Mouse (Mus musculus) embryonic facial prominence, embryonic 10.5 days (tissue): ENCODE results near the gene Rnf135. TPM values are rescaled to one million over a fixed set of nuclear protein-coding genes. Genes with fewer than 3 reads are reported as not detected.

Source experiments
- DNase-seq: peaks from one replicate; pipeline ENCODE4 v3.0.0-alpha.2; 2017; ENCODE audit warnings: low spot score
- H3K27ac ChIP-seq: fragments of 300-500 bp; sonication (generic); replicated peaks from 2 replicates; pipeline ENCODE4 v1.5.1; 2016; ENCODE audit warnings: mild to moderate bottlenecking
- H3K27me3 ChIP-seq: fragments of 300-500 bp; sonication (generic); replicated peaks from 2 replicates; pipeline ENCODE4 v1.6.1; 2016; ENCODE audit warnings: low read depth, mild to moderate bottlenecking; ENCODE audit not compliant: poor library complexity, severe bottlenecking
- H3K36me3 ChIP-seq: fragments of 300-500 bp; sonication (generic); replicated peaks from 2 replicates; pipeline ENCODE4 v1.6.1; 2016; ENCODE audit warnings: mild to moderate bottlenecking, moderate library complexity
- H3K4me1 ChIP-seq: fragments of 300-500 bp; sonication (generic); 2 replicates; pipeline ENCODE4 v1.6.1; 2016
- H3K4me3 ChIP-seq: fragments of 300-500 bp; sonication (generic); 2 replicates; pipeline ENCODE4 v1.5.1; 2016; ENCODE audit warnings: mild to moderate bottlenecking, moderate library complexity
- H3K9me3 ChIP-seq: fragments of 300-500 bp; sonication (generic); 2 replicates; pipeline ENCODE4 v1.6.1; 2016; ENCODE audit warnings: mild to moderate bottlenecking
- WGBS: fragments of 180-500 bp; shearing (Covaris S2); methylation state at CpG from one replicate; pipeline ENCODE4 v1.1.7; 2016; 5-methylcytosine and 5-hydroxymethylcytosine counted together
- polyA plus RNA-seq: library from polyadenylated mRNA; unstranded; fragments of >200 nt; fragmentation: Nextera tagmentation; extraction: Ambion mirVana; gene quantifications from 2 replicates; pipeline ENCODE4 v1.2.1, GENCODE M21; 2016

Rnf135 gene
- polyA plus RNA-seq, 1 experiment from 2014 or later: 6.5 TPM

DNA sequence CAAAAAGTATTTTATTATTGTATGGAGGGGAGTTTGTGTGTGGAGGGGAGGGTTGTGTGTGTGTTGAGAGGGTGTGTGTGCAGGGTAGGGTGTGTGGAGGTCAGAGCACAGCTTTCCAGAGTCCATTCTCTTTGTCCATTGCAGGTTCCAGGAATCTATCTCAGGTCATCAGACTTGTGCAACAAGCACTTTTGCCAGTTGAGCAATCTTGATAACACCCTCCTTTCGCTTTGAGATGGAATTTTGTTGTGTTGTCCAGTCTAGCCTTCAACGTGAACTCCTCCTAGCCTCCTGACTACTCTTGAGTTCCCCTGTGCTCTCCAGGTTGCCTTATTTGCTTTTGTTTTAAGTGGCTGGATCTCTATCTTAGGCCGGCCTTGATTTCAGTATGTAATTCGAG is 6.6 kb downstream of the Rnf135 start:
- no peak for DNase-seq
- H3K36me3 ChIP-seq: peaks cover 18% of the 10 kb centered on the region
- H3K4me1 ChIP-seq: peaks cover 5% of the 10 kb centered on the region; the same call in 1 of the 2 replicates
- H3K4me3 ChIP-seq: no peak overlapping the region
- 74% methylated on average over 4 of the region's 4 CpGs for WGBS
- H3K27ac ChIP-seq: no peak overlapping the region
- no peaks in the 10 kb centered on the region for H3K27me3 ChIP-seq
- no peaks in the 10 kb centered on the region for H3K9me3 ChIP-seq

DNA sequence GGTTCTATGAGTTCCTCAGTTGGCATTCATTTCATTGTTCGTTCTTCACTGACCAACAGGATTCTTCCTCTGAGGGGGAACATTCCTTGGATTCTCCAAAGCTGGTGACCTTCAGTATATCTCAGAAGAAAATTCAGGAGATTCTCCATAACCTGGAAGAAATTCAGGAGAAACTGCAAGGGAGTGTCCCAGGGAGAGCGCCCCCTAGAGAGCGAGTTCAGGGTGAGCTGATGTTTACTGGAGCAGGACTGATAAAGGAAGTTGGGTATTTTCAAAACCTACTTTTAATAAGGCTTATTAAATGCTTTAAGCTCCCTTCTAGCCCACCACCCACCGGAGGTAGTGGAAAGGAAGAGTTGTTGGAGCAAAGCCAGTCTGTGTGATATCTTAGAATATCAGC is 10.2 kb downstream of the Rnf135 start:
- Histone ChIP-seq H3K9me3 (no peaks in the 10 kb centered on the region), H3K27me3 (no peaks in the 10 kb centered on the region), H3K36me3 (peaks cover 18% of the 10 kb centered on the region), H3K27ac (no peak overlapping the region), H3K4me1 (peaks cover 5% of the 10 kb centered on the region; the same call in 1 of the 2 replicates), H3K4me3 (no peak overlapping the region)
- DNase-seq: no peak
- WGBS: 70% methylated on average over 4 of the region's 4 CpGs

DNA sequence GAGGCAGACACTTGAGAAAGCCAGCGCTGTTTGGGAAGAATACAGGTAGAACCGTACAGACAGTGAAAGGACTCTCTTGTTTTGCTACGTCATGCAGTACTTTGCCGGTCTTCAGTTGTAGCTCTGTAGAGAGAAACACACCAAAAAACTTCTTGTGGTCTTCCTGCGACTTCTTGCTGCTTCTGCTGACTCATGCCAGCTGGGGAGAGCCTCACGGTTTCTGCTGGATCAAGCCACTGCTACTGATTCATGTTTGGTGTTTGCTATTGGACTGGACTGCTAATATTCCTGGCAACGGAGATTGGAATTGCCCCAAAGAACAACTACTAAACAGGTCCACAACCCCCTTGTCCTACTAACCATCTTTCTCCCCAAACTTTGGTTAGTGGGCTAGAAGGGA is 12.7 kb downstream of the Rnf135 start:
- no peaks in the 10 kb centered on the region for H3K4me1 ChIP-seq
- peaks cover 12% of the 10 kb centered on the region for H3K36me3 ChIP-seq
- H3K27ac ChIP-seq: no peak overlapping the region
- no peak overlapping the region for H3K4me3 ChIP-seq
- no peaks in the 10 kb centered on the region for H3K27me3 ChIP-seq
- DNase-seq: no peak
- WGBS: 86% methylated on average over 7 of the region's 7 CpGs
- H3K9me3 ChIP-seq: no peaks in the 10 kb centered on the region

DNA sequence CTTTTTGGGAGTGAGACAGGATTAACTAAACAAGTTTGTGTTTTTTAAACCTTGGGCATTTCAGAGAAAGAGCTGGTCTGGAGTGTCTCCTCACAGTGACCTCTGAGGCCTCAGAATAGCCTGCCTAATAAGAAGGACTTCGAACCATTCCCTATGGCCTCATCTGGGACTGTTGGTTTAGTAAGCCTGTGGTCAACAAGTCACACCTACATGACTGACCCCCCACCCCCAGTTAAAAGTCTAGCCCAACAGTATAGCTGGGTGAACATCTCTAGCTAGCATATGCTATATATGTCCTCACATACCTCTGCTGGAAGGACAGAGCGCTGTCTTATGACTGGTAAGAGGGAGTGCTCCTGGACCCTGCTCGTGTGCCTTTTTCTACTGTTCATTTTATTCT is 15.7 kb downstream of the Rnf135 start:
- H3K9me3 ChIP-seq: no peaks in the 10 kb centered on the region
- H3K36me3 ChIP-seq: peaks cover 6% of the 10 kb centered on the region
- WGBS: 95% methylated on average over 3 of the region's 3 CpGs
- H3K27ac ChIP-seq: no peak overlapping the region
- DNase-seq: no peak
- H3K27me3 ChIP-seq: no peaks in the 10 kb centered on the region
- H3K4me1 ChIP-seq: no peaks in the 10 kb centered on the region
- no peak overlapping the region for H3K4me3 ChIP-seq

DNA sequence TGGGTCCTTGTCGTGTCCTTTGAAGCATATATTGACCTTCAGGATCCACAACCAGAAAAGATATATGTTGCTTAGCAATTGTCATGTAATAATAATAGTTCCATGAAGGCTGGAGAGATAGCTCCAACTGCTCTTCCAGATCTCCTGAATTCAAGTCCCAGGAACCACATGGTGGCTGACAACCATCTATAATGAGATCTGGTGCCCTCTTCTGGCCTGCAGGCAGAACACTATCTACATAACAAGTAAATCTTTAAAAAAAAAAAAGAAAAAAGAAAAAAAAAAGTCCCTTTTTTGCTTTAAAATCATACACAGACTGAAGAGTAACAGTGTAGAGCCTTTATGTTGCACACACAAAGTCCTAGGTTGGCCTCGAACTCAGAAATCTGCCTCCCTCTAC is 16.1 kb downstream of the Rnf135 start:
- Histone ChIP-seq H3K27me3 (no peaks in the 10 kb centered on the region), H3K9me3 (no peaks in the 10 kb centered on the region), H3K4me3 (no peak overlapping the region), H3K4me1 (no peaks in the 10 kb centered on the region), H3K36me3 (peaks cover 1% of the 10 kb centered on the region), H3K27ac (no peak overlapping the region)
- no peak for DNase-seq
- WGBS: 97% methylated on average over 2 of the region's 2 CpGs

DNA sequence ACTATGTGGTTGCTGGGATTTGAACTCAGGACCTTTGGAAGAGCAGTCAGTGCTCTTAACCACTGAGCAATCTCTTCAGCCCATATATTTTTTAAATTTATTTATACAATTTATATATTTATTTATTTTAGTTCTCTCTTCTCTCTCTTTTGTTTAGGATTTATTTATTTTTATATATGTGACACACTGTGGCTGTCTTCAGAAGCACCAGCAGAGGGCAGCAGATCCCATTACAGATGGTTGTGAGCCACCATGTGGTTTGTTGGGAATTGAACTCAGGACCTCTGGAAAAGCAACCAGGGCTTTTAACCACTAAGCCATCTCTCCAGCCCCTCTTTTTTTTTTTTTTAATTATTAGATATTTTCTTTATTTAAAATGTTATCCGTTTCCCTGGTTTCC is 16.7 kb downstream of the Rnf135 start:
- 74% methylated on average over 1 of the region's 1 CpGs for WGBS
- H3K36me3 ChIP-seq: no peaks in the 10 kb centered on the region
- H3K9me3 ChIP-seq: no peaks in the 10 kb centered on the region
- DNase-seq: no peak
- no peak overlapping the region for H3K4me3 ChIP-seq
- H3K4me1 ChIP-seq: no peaks in the 10 kb centered on the region
- H3K27ac ChIP-seq: no peak overlapping the region
- H3K27me3 ChIP-seq: no peaks in the 10 kb centered on the region

DNA sequence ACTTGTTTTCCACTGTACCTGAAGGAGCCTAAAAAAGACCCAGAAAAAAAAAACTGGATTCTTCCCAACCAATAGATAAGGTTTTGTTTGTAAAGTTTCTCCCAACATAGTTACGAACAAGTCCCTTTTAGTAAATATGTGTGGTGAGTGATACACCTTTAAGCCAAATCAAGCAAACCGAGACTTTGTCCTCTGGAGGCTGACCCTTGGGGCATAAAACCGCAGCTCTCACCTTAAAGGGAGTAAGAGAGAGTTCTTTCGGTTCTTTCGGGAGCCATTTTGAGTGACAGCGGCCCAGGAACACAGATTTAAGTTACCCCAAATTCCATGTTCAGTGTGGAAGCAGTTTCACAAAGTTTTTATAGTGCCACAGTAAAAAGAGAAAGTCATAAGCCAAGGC is 18.6 kb downstream of the Rnf135 start:
- Histone ChIP-seq H3K4me3 (no peak overlapping the region), H3K36me3 (no peaks in the 10 kb centered on the region), H3K4me1 (no peaks in the 10 kb centered on the region), H3K27me3 (no peaks in the 10 kb centered on the region), H3K27ac (no peak overlapping the region), H3K9me3 (no peaks in the 10 kb centered on the region)
- no peak for DNase-seq
- WGBS: 81% methylated on average over 6 of the region's 6 CpGs

DNA sequence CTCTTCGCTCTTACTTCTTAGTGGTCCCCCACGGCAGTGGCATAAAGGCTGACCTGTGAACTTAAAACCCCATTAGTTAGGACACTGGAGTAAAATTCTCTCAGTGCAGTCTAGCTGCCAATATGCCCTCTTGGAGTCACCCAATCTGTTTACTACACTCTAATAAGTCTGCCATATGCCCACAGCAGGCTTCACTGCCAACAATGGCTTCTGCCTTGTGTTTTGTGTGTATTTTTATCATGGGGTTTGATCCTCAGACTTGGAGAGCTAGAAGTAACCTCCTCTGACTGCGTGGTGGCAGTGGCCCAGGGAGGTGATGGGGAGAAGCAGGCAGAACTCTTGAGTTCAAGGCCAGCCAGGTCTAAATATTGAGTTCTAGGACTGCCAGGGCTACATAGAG is 20.4 kb downstream of the Rnf135 start:
- no peak overlapping the region for H3K4me3 ChIP-seq

DNA sequence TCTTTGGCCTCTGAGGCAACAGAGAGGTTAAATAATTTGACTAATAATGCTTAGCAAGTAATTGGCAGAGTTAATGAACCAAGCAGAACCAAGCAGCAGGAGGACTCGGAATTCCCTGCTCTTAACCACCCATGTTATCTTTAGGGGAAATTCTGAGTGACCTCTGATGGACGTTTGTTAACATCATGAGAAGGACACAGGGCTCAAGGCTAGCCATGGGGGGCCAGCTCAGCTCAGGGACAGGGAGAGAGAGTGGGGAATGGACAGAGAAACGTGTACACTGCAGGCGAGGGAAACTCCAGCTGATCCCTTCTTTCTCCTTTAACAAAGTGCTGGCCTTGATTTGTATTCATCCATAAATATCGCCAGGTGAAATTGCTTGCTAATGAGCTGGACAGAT is 21.3 kb downstream of the Rnf135 start:
- Histone ChIP-seq H3K4me1 (peaks cover 2% of the 10 kb centered on the region), H3K27me3 (no peaks in the 10 kb centered on the region), H3K27ac (no peak overlapping the region), H3K36me3 (no peaks in the 10 kb centered on the region), H3K4me3 (no peak overlapping the region), H3K9me3 (no peaks in the 10 kb centered on the region)
- no peak for DNase-seq
- 63% methylated on average over 5 of the region's 5 CpGs for WGBS

More for the DNA sequence above, 20.4 kb downstream of the Rnf135 start:
- Histone ChIP-seq H3K4me1 (no peaks in the 10 kb centered on the region), H3K9me3 (no peaks in the 10 kb centered on the region), H3K27me3 (no peaks in the 10 kb centered on the region), H3K36me3 (no peaks in the 10 kb centered on the region), H3K27ac (no peak overlapping the region)
- DNase-seq: no peak
- 78% methylated on average over 3 of the region's 3 CpGs for WGBS

DNA sequence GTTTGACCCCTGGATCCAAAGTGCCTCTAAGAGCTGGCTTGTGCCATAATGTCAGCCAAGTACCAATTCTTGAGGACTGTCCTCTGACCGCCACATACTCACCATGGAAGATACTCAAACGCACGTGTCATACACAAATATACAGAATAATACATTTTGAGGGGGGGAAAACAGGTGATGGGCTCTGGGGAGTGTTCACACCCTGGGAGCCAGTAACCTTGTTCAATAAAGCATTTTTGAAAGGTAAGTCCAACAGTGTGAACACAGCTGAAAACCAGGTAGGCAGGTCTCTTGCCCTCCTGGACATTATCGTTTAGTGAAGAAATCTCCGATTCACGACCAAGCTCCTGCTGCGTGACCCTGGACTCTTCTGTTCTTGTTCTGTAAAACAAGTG is 24.8 kb downstream of the Rnf135 start:
- no peak for DNase-seq
- Histone ChIP-seq H3K9me3 (no peaks in the 10 kb centered on the region), H3K4me1 (peaks cover 9% of the 10 kb centered on the region), H3K27me3 (no peaks in the 10 kb centered on the region), H3K4me3 (peak overlapping the region; percentile 97), H3K27ac (no peak overlapping the region; the same call in 1 of the 2 replicates), H3K36me3 (peaks cover 15% of the 10 kb centered on the region)
- WGBS: 36% methylated on average over 7 of the region's 7 CpGs

DNA sequence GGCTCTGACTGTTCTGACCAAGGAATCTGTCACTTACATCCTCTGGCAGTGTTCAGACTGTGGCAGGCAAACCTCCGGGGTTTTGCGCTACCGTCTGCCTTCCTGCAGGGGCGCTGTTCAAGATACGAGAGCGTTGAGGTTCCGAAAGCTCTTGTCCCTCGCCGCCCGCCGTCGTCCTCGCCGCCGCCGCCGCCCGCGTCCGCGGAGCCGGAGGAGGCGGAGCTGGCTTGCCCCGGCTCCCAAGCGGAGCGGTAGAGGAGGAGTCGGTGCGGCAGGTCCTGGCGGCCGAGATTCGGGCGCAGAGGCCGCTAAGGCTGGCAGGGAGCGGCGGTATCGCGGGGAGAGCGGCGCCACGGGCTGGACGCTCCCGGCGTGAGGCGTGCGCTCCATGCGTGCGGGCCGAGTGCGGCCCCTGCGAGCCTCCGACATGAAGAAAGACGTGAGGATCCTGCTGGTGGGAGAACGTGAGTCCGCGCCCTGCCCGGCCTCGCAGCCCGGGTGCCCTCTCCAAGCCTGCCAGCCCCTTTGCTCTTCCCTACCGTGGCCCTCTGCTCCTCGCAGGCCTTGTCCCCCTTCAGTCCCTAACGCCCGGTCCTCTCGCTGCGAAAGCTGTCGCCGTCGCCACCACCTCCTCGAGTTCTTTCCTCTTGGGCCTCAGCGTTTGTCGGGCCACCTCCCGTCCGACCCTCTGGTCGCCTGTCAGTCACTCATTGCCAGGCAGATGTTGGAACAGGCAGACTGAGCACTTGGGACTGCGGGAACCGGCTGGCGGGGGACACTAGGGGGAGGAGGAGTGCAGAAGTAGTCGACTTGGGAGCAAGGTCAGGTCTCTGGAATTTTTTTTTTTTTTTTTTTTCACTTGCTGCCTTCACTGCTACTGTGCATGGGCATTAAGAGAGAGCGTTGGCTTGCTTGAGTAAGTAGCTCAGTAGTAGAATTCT is 25.5 kb downstream of the Rnf135 start, which contains the start of gene Rhot1:
Gene Rhot1, plus strand, starts transcription at position 160 of the 941 bp plus-strand sequence.
- H3K36me3 ChIP-seq: peaks cover 21% of the 10 kb centered on the region
- peak; percentile 96 for DNase-seq
- WGBS: under 1% methylated on average over 78 of the region's 78 CpGs

DNA sequence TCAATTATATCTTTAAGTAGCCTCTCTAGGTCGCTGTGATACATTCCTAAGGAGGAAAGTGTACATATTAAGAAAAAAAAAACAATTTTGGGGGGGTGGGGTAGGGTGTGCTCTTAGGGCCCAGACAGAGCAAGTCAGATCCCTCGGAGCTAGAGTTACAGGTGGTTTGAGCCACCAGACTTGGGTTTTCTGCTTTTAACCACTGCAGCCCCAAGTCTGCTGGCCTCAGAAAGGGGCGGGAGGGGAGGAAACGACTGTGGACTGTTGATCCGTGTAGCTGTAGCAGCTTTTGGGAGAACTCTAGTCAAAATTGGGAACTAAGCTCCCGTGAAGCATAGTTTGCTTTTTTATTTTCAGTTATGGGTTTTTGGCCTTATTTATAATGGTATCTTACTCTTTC is 26.7 kb downstream of the Rnf135 start:
- peak overlapping the region; percentile 97 for H3K4me3 ChIP-seq

More for the DNA sequence above, 25.5 kb downstream of the Rnf135 start, which contains the start of gene Rhot1:
- H3K9me3 ChIP-seq: no peaks in the 10 kb centered on the region
- peaks cover 9% of the 10 kb centered on the region for H3K4me1 ChIP-seq
- H3K4me3 ChIP-seq: peak within 1 kb of the TSS; percentile 97
- H3K27me3 ChIP-seq: no peaks in the 10 kb centered on the region
- H3K27ac ChIP-seq: peak within 1 kb of the TSS; percentile 94

DNA sequence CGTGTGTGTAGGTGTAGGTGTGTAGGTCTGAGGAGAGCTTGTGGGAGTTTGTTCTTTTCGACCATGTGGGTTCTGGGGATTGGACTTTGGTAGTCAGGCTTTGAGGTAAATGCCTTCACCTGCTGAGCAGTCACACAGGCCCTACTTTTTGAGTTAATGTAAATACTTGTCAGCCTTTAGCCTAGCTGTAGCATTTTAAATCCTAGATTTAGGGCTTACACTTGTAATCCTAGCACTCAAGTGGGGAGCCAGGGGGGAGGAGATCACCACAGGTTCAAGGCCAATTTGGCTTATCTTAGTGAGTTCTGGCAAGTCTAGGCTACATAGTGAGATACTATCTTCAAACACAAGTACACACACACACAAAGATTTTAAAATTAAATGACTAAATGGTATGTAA is 28.6 kb downstream of the Rnf135 start:
- WGBS: 91% methylated on average over 2 of the region's 2 CpGs
- no peaks in the 10 kb centered on the region for H3K27me3 ChIP-seq

More for the DNA sequence above, 26.7 kb downstream of the Rnf135 start:
- no peak for DNase-seq
- WGBS: 59% methylated on average over 6 of the region's 6 CpGs
- no peaks in the 10 kb centered on the region for H3K27me3 ChIP-seq
- H3K27ac ChIP-seq: no peak overlapping the region
- H3K4me1 ChIP-seq: peaks cover 9% of the 10 kb centered on the region
- no peaks in the 10 kb centered on the region for H3K9me3 ChIP-seq
- H3K36me3 ChIP-seq: peaks cover 33% of the 10 kb centered on the region

More for the DNA sequence above, 28.6 kb downstream of the Rnf135 start:
- peaks cover 48% of the 10 kb centered on the region for H3K36me3 ChIP-seq
- no peak overlapping the region for H3K4me3 ChIP-seq
- H3K9me3 ChIP-seq: no peaks in the 10 kb centered on the region
- H3K4me1 ChIP-seq: peaks cover 9% of the 10 kb centered on the region
- no peak for DNase-seq
- H3K27ac ChIP-seq: no peak overlapping the region
